Mouse (Mus musculus) left cerebral cortex, postnatal 4 days (tissue): ENCODE results near the gene Tigit. TPM values are rescaled to one million over a fixed set of nuclear protein-coding genes. Genes with fewer than 3 reads are reported as not detected.

ENCODE experiments used
- DNase-seq: peaks from one replicate; pipeline ENCODE4 v3.0.0-alpha.2; 2022
- intact Hi-C: fragments of 180-260 bp; cut with DNase I; formaldehyde crosslinking; loops from one replicate; pipeline ENCODE4 v1.15.1; 2025
- microRNA-seq: library from miRNA; unstranded; fragments of <30 nt; microRNA quantifications from one replicate; pipeline ENCODE4 v1.2.0, GENCODE M21; 2022
- total RNA-seq, 2 experiments: library from RNA; stranded (reverse); gene quantifications; 2 replicates each; pipeline ENCODE4 v1.2.3; 2021

Tigit gene
- total RNA-seq, 2 experiments from 2014 or later, result not detected

DNA sequence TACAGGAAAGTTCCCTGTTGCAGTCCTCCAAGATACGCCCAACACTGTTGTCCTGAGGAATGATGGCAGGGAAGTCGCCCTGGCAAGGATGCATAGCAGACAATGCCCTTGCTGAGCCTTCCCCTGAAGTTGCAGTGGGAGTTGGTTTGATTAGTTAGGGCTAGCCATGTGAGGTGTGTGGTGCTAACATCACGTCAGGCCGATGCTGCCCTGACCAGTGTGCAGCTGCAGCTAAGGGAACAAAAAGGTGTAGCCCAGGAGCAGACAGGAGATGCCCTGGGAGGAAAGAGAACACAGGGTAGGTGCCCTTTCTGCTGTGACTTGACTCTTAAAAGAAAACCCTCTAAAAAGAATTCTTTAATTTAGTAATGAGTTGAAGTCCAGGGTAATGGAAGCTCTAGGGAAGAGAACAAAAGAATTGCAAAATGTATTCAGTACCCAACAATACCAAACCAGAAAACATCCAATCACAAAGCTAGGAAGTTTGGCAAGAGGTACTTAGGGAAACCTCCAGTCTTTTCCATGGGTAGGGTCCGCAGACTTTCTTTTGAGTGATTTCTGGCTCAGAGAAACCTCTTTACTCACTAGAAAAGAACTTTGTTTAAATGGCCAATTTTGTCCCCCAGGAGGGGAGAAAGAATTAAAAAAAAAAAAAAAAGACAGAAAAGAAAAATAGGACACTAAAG, 40.5 kb downstream of the Tigit start:
- intact Hi-C loops, result no loop called here
- DNase-seq, result no peak

DNA sequence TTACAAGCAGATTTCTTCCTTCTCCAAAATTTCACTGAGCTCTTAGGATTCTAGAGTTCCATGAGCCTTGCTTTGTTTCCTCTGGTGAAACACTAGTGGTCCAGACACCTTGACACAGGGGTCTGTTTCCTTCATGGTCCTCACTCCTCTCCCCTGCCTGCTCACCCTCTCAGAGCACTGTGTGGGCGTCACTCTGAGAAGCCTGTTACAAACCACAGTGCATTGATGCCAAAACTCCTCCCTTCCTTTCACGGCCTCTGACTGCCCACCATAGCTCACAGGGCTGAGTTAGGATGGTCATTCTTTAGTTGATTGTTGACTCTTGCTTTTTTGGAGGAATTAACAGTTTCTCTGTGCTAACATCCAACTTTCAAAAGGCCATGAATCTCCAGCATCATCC, 43.6 kb downstream of the Tigit start:
- DNase-seq, result no peak
- intact Hi-C loops, result no loop called here

DNA sequence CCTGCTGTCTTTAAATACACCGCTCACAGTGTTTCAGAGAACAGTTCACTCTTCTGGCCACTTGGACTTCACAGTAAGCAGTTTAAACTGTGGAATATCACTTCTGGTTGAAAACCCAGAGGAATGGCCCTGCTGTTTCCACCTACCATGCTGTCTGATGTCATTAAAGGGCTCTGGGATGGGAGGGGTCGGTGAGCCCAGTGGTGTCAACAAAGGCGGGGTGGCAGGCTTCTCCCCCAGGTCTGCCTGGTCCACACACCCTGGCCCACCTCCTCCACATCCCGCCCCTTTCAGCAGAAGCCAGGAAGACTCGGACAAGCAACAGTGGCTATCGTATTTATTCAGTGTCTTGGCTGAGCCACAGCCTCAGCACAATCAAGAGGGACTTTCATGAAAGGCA, 44.7 kb downstream of the Tigit start:
- no peak for DNase-seq
- intact Hi-C loops, result no loop called here

DNA sequence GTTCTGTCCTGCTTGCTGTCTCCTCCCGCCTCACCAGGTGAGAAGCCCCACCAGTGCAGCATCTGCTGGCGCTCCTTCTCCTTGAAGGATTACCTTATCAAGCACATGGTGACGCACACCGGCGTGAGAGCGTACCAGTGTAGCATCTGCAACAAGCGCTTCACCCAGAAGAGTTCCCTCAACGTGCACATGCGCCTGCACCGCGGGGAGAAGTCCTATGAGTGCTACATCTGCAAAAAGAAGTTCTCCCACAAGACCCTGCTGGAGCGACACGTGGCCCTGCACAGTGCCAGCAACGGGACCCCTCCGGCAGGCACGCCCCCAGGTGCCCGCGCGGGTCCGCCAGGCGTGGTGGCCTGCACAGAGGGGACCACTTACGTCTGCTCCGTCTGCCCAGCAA, 45.7 kb downstream of the Tigit start:
- intact Hi-C loops, result no loop called here
- DNase-seq, result no peak

DNA sequence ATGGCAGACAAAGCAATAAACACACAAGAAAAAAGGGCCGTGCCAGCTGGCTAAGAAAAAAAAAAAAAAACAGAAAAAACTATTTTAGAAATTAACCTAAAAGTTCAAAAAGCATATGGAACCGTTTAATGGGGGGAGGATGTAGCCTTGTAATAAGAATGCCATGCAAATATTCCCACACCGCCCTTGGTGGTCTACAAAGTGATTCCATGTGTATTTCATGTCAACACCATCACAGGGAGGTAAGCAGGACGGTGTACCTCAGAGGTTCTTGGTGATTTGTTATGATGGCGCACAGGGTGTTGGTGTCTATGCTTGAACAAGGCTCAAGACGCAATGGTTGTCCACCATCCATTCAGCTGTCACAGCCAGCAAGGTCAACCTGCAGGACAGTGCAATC, 46.6 kb downstream of the Tigit start:
- no peak for DNase-seq
- intact Hi-C loops, result no loop called here

DNA sequence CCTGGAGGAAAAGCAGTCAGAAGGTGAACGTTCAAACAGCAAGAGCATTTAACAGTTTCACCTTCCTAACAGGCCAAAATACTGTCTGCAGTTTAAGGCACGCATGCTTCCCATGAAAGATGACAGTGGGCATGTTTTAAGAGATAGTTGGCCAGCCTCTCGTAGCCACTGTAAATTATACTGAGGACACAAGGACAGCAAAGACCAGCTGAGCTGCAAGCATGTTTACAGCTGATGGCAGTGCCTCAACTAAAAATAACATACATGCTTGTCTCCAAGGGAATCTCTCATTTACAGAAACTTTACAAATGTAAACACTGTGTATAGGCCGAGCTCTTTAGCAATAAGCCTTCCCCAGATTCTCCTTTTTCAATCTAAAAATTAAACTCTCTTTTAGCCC, 47.6 kb downstream of the Tigit start:
- intact Hi-C loops, result no loop called here
- DNase-seq, result no peak

DNA sequence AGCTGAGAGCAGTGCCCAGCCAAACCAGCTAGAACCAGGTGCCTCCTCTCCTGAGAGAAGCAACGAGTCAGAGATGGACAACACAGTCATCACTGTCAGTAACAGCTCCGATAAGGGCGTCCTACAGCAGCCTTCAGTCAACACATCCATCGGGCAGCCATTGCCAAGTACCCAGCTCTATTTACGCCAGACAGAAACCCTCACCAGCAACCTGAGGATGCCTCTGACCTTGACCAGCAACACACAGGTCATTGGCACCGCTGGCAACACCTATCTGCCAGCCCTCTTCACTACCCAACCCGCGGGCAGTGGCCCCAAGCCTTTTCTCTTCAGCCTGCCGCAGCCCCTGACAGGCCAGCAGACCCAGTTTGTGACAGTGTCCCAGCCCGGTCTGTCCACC, 53.6 kb downstream of the Tigit start:
- intact Hi-C loops, result no loop called here
- no peak for DNase-seq

DNA sequence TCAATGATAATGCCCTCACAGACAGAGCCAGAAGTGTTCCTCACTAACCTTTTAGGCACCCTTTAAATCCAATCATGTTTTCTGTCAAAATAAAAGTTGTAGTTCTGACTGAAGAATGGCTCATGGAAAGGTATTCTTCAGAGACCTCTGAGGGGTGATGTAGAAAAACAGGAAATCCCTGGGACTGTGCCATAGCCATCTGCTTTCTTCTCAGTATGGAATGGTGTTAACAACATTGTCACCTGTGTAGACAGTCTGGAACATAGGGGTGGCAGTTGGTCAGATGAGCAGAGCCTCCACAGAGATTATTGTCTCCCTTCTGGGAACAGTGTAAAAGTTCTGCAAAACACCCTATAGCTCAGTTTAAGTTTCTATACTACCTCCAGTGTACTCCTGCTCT, 55.9 kb downstream of the Tigit start:
- intact Hi-C loops, result no loop called here
- no peak for DNase-seq

DNA sequence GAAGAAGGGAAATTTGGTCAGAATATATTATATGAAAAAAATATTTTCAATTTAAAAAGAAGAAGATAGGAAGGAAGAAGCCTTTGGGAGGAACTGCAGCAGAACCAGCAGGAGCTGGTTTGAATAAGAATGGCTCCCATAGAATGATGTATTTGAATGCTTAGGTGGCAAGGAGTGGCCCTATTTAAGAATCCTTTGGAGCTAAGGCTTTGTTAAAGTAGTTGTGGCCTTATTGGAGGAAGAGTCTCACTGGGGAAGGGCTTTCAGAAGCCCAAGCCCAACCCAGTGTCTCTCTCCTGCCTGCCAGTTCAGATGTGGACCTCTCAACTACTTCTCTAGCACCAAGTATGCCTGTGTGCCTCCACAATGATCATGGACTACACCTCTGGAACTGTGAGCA, 56.9 kb downstream of the Tigit start:
- intact Hi-C loops, result no loop called here
- no peak for DNase-seq

DNA sequence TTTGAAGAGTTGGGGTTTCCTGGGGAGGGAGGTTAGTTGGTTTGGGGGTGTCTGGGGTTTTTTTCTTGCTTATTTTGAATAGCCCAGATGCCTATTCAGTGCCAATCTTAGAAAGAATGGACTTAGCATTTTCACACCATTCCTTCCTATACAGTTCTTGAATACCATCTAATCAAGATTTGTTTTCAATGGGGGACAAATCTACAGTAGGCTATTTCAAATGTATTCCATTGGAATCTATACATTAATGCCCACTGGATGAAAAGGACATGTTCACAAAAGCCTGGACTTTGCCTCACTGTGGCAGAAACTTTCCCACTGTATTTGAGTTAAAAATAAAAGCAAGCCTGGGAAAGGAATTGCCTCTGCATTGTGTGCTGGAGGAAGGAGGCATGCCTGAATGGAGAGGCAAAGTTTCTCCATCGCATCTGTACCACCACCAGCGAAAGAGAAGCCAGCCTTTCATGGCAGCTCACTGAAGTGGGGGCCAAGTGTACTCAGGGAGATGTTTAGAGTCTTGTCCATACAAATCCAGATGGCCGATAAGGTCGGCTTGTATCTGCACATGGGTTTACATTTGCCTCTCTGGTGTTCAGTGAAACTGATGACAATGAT, 59.4 kb downstream of the Tigit start:
- intact Hi-C loops, result no loop called here
- no peak for DNase-seq

DNA sequence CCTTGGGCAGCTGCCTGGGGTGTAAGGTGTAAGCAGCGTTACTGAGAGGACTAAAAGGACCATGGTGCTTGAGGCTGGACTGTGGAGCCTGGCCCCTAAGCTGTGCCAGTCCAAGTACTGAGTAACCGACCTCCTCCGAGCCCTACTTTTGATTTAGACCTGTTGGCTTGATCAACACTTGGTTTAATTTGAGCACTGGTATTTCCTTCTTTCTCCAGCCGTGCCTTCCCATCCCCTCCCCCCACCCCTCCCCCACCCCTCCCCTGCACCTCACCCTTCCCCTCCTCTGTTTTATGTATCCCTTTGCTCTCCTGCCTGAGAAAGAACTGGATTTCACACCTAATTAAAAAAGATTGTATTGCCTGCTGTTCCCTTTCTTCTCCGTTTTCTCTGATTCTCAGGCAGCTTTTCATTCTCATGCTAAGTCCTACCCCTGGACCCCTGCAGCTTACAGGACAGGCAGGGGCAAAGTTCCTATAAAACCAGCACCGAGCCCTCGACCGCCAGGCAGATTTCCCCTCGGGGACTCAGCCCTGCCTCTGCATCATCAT, 60.3 kb downstream of the Tigit start:
- intact Hi-C loops, result no loop called here
- DNase-seq, result no peak

DNA sequence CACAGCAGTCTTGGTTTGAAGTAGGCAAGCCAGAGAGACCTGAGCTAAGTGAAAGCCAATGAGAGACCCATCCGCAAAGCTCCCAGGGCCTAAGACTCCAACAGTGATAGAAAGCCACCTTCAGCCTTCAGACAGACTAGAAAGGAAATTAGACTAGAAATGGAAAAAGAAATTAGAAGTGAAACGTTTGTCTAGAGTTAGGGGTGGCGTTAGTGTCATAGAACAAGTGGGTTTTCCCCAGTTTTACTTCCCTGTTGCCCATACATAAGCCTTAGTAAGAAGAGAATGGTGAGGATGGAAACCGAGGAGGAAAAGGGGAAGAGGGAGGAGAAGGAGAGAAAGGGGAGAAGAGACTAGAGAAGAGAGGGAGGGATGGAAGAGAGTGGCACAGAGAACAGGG, 61.4 kb downstream of the Tigit start:
- DNase-seq, result no peak
- intact Hi-C loops, result no loop called here

DNA sequence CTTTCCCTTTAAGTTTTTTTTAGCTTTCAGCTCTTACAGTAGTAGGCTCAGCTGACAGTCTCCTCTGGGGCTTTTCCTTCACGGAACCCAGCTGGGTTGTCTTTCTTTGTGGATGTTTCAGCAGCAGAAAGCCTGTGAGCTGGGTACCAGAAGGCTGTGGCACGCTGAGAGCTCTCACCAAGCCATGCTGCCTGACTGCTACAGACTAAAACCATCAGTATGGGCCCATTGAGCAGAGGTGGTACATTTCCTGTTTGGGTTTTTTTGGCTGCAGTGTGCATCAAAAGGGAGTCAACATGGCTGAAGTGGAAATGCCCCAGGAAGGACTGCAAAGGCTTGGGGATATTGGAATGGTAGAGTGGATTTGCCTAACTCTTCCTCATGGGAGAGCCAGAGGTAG, 64.2 kb downstream of the Tigit start:
- intact Hi-C loops, result no loop called here
- no peak for DNase-seq

Small RNAs within 50 kb of the gene (microRNA-seq; reads per million reads assigned to microRNA genes)
- not detected for gene Mir568

Other genes with a start within 250 kb of the Tigit start
- under 1 TPM; 0.26 to 0.46 TPM for gene Drd3, start 89.9 kb upstream of the Tigit start, total RNA-seq
- gene Ccdc191, start 225.7 kb upstream of the Tigit start, total RNA-seq, result 1 to 10 TPM; 2.4 to 3.8 TPM